Mouse (Mus musculus): ENCODE measurements around the gene Nlrc5.
A peak's percentile ranks its signal among the peaks of the same experiment; 100 is the strongest.
"Not testable (repeated sequence)": the region's sequence is repeated elsewhere in the genome, so short reads cannot be mapped to it uniquely, and the experiment has no call there.

Gene Nlrc5

GRCm38 (mm10) chr8:94418017-94418416 lies 16.1 kb upstream of the Nlrc5 start:
- no peak for DNase-seq (ENCODE audit: low spot score)

GRCm38 (mm10) chr8:94422270-94422669 lies 11.9 kb upstream of the Nlrc5 start:
- no peak for DNase-seq (ENCODE audit: low spot score)

- DNase-seq (ENCODE audit: low spot score), result no peak
Observed at GRCm38 (mm10) chr8:94427953-94428352, 6.2 kb upstream of the Nlrc5 start.

- no peak for DNase-seq (ENCODE audit: low spot score)
Observed at GRCm38 (mm10) chr8:94428420-94428819, 5.7 kb upstream of the Nlrc5 start.

- no peak for DNase-seq (ENCODE audit: low spot score)
Observed at GRCm38 (mm10) chr8:94429376-94429775, 4.8 kb upstream of the Nlrc5 start.

- no peak for DNase-seq (ENCODE audit: low spot score)
Observed at GRCm38 (mm10) chr8:94432212-94432611, 1.9 kb upstream of the Nlrc5 start.

- no peak for DNase-seq (ENCODE audit: low spot score)
Observed at GRCm38 (mm10) chr8:94434958-94435357, 802 bp downstream of the Nlrc5 start.

- no peak for DNase-seq (ENCODE audit: low spot score)
Observed at GRCm38 (mm10) chr8:94435397-94436111, 1.4 kb downstream of the Nlrc5 start.

- no peak for DNase-seq (ENCODE audit: low spot score)
Observed at GRCm38 (mm10) chr8:94436112-94436572, 2.0 kb downstream of the Nlrc5 start.

- DNase-seq (ENCODE audit: low spot score), result no peak
Observed at GRCm38 (mm10) chr8:94436900-94437299, 2.7 kb downstream of the Nlrc5 start.

GRCm38 (mm10) chr8:94438659-94439058 lies 4.5 kb downstream of the Nlrc5 start:
- no peak for DNase-seq (ENCODE audit: low spot score)

GRCm38 (mm10) chr8:94439691-94440090 lies 5.5 kb downstream of the Nlrc5 start:
- no peak for DNase-seq (ENCODE audit: low spot score)

GRCm38 (mm10) chr8:94440389-94440788 lies 6.2 kb downstream of the Nlrc5 start:
- no peak for DNase-seq (ENCODE audit: low spot score)

GRCm38 (mm10) chr8:94441686-94442085 lies 7.5 kb downstream of the Nlrc5 start:
- DNase-seq (ENCODE audit: low spot score), result no peak

- DNase-seq (ENCODE audit: low spot score), result no peak
Observed at GRCm38 (mm10) chr8:94443153-94443552, 9.0 kb downstream of the Nlrc5 start.

GRCm38 (mm10) chr8:94444480-94444879 lies 10.3 kb downstream of the Nlrc5 start:
- no peak for DNase-seq (ENCODE audit: low spot score)

GRCm38 (mm10) chr8:94447142-94447541 lies 13.0 kb downstream of the Nlrc5 start:
- no peak for DNase-seq (ENCODE audit: low spot score)

GRCm38 (mm10) chr8:94447583-94448324 lies 13.6 kb downstream of the Nlrc5 start:
- peak; percentile 44 for DNase-seq (ENCODE audit: low spot score)

- not testable (repeated sequence) for DNase-seq (ENCODE audit: low spot score)
Observed at GRCm38 (mm10) chr8:94452991-94453390, 18.8 kb downstream of the Nlrc5 start.

GRCm38 (mm10) chr8:94453868-94454488 lies 19.8 kb downstream of the Nlrc5 start:
- no peak for DNase-seq (ENCODE audit: low spot score)

GRCm38 (mm10) chr8:94454905-94455304 lies 20.7 kb downstream of the Nlrc5 start:
- DNase-seq (ENCODE audit: low spot score), result no peak

GRCm38 (mm10) chr8:94456071-94456470 lies 21.9 kb downstream of the Nlrc5 start:
- DNase-seq (ENCODE audit: low spot score), result no peak

- DNase-seq (ENCODE audit: low spot score), result no peak
Observed at GRCm38 (mm10) chr8:94458567-94458966, 24.4 kb downstream of the Nlrc5 start.

Data from embryo, embryonic 10.5 days (tissue).